Mouse (Mus musculus): ENCODE measurements around the gene Slc26a11.

GRCm38 (mm10) chr11:119353946-119354345, 1.4 kb upstream of the Slc26a11 start:
- TF ChIP-seq MAFK (IDR thresholded peaks at IDR 0.05; ENCODE audit: insufficient read depth, low read depth, low read length) (no peak), HCFC1 (IDR thresholded peaks at IDR 0.05; ENCODE audit: borderline replicate concordance, insufficient read depth, low read length) (no peak), ZC3H11A (IDR thresholded peaks at IDR 0.05; ENCODE audit: borderline replicate concordance, low read depth, low read length) (no peak), CHD2 (IDR thresholded peaks at IDR 0.05; ENCODE audit: low read depth, low read length) (no peak), ZNF384 (IDR thresholded peaks at IDR 0.05; ENCODE audit: low read depth, low read length) (no peak)

Data from ES-E14 (cell line).